Mouse (Mus musculus): ENCODE results near the gene 4930447C04Rik. TPM values are rescaled to one million over a fixed set of nuclear protein-coding genes. Genes with fewer than 3 reads are reported as not detected.

Gene 4930447C04Rik
- polyA plus RNA-seq, 1 experiment from 2014 or later, result not detected

- H3K4me3 ChIP-seq (ENCODE audit: inconsistent target), result no peak overlapping the region
- H3K27ac ChIP-seq, result no peak overlapping the region
- no peaks in the 10 kb centered on the region for H3K36me3 ChIP-seq (ENCODE audit: inconsistent target)
- 17% methylated on average over 19 of the region's 19 CpGs for WGBS (ENCODE audit: missing documents)
- H3K79me2 ChIP-seq (ENCODE audit: inconsistent target), result no peaks in the 10 kb centered on the region
These were observed 2.9 kb downstream of the 4930447C04Rik start for GRCm38 (mm10) chr12:72937537-72938120.

- WGBS (ENCODE audit: missing documents), result 39% methylated on average over 8 of the region's 8 CpGs
- no peaks in the 10 kb centered on the region for H3K79me2 ChIP-seq (ENCODE audit: inconsistent target)
- no peaks in the 10 kb centered on the region for H3K36me3 ChIP-seq (ENCODE audit: inconsistent target)
- no peak overlapping the region for H3K27ac ChIP-seq
- no peak overlapping the region for H3K4me3 ChIP-seq (ENCODE audit: inconsistent target)
These were observed 3.8 kb downstream of the 4930447C04Rik start for GRCm38 (mm10) chr12:72936751-72937150.

GRCm38 (mm10) chr12:72917159-72917993 is 23.2 kb downstream of the 4930447C04Rik start:
- no peak overlapping the region for H3K4me3 ChIP-seq (ENCODE audit: inconsistent target)
- H3K79me2 ChIP-seq (ENCODE audit: inconsistent target), result no peaks in the 10 kb centered on the region
- H3K27ac ChIP-seq, result no peak overlapping the region
- WGBS (ENCODE audit: missing documents), result 34% methylated on average over 39 of the region's 48 CpGs
- no peaks in the 10 kb centered on the region for H3K36me3 ChIP-seq (ENCODE audit: inconsistent target)

- Histone ChIP-seq H3K36me3 (ENCODE audit: inconsistent target) (no peaks in the 10 kb centered on the region), H3K79me2 (ENCODE audit: inconsistent target) (no peaks in the 10 kb centered on the region), H3K4me3 (ENCODE audit: inconsistent target) (no peak overlapping the region), H3K27ac (no peak overlapping the region)
- WGBS (ENCODE audit: missing documents), result 4% methylated on average over 19 of the region's 19 CpGs
These were observed 86.1 kb downstream of the 4930447C04Rik start for GRCm38 (mm10) chr12:72854377-72855032.

GRCm38 (mm10) chr12:72853406-72854076 is 87.0 kb downstream of the 4930447C04Rik start:
- WGBS (ENCODE audit: missing documents), result 37% methylated on average over 13 of the region's 13 CpGs

GRCm38 (mm10) chr12:72852264-72852663 is 88.3 kb downstream of the 4930447C04Rik start:
- WGBS (ENCODE audit: missing documents), result 90% methylated on average over 6 of the region's 6 CpGs
- Histone ChIP-seq H3K27ac (no peak overlapping the region), H3K4me3 (ENCODE audit: inconsistent target) (no peak overlapping the region), H3K79me2 (ENCODE audit: inconsistent target) (no peaks in the 10 kb centered on the region), H3K36me3 (ENCODE audit: inconsistent target) (no peaks in the 10 kb centered on the region)

More at GRCm38 (mm10) chr12:72853406-72854076, 87.0 kb downstream of the 4930447C04Rik start:
- H3K36me3 ChIP-seq (ENCODE audit: inconsistent target), result no peaks in the 10 kb centered on the region
- H3K79me2 ChIP-seq (ENCODE audit: inconsistent target), result no peaks in the 10 kb centered on the region
- no peak overlapping the region for H3K4me3 ChIP-seq (ENCODE audit: inconsistent target)
- H3K27ac ChIP-seq, result no peak overlapping the region

GRCm38 (mm10) chr12:72850146-72850545 is 90.4 kb downstream of the 4930447C04Rik start:
- H3K79me2 ChIP-seq (ENCODE audit: inconsistent target), result no peaks in the 10 kb centered on the region
- no peak overlapping the region for H3K4me3 ChIP-seq (ENCODE audit: inconsistent target)
- no peaks in the 10 kb centered on the region for H3K36me3 ChIP-seq (ENCODE audit: inconsistent target)
- WGBS (ENCODE audit: missing documents), result 87% methylated on average over 9 of the region's 9 CpGs
- H3K27ac ChIP-seq, result no peak overlapping the region

GRCm38 (mm10) chr12:72847725-72848124 is 92.8 kb downstream of the 4930447C04Rik start:
- H3K79me2 ChIP-seq (ENCODE audit: inconsistent target), result no peaks in the 10 kb centered on the region
- 29% methylated on average over 7 of the region's 7 CpGs for WGBS (ENCODE audit: missing documents)
- no peaks in the 10 kb centered on the region for H3K36me3 ChIP-seq (ENCODE audit: inconsistent target)
- no peak overlapping the region for H3K27ac ChIP-seq
- no peak overlapping the region for H3K4me3 ChIP-seq (ENCODE audit: inconsistent target)

- H3K36me3 ChIP-seq (ENCODE audit: inconsistent target), result no peaks in the 10 kb centered on the region
- no peak overlapping the region for H3K27ac ChIP-seq
- 94% methylated on average over 10 of the region's 10 CpGs for WGBS (ENCODE audit: missing documents)
- no peak overlapping the region for H3K4me3 ChIP-seq (ENCODE audit: inconsistent target)
- no peaks in the 10 kb centered on the region for H3K79me2 ChIP-seq (ENCODE audit: inconsistent target)
These were observed 94.6 kb downstream of the 4930447C04Rik start for GRCm38 (mm10) chr12:72845946-72846345.

- peak overlapping the region; percentile 43 for H3K27ac ChIP-seq
- H3K4me3 ChIP-seq (ENCODE audit: inconsistent target), result no peak overlapping the region
- no peaks in the 10 kb centered on the region for H3K36me3 ChIP-seq (ENCODE audit: inconsistent target)
- WGBS (ENCODE audit: missing documents), result 7% methylated on average over 12 of the region's 12 CpGs
- H3K79me2 ChIP-seq (ENCODE audit: inconsistent target), result no peaks in the 10 kb centered on the region
These were observed 96.5 kb downstream of the 4930447C04Rik start for GRCm38 (mm10) chr12:72843973-72844620.

- peak overlapping the region; percentile 43; the same call in 1 of the 2 replicates for H3K27ac ChIP-seq
- H3K36me3 ChIP-seq (ENCODE audit: inconsistent target), result no peaks in the 10 kb centered on the region
- no peaks in the 10 kb centered on the region for H3K79me2 ChIP-seq (ENCODE audit: inconsistent target)
- H3K4me3 ChIP-seq (ENCODE audit: inconsistent target), result no peak overlapping the region
- 90% methylated on average over 4 of the region's 4 CpGs for WGBS (ENCODE audit: missing documents)
These were observed 97.0 kb downstream of the 4930447C04Rik start for GRCm38 (mm10) chr12:72843555-72843954.

- 90% methylated on average over 4 of the region's 4 CpGs for WGBS (ENCODE audit: missing documents)
- no peak overlapping the region for H3K4me3 ChIP-seq (ENCODE audit: inconsistent target)
- H3K79me2 ChIP-seq (ENCODE audit: inconsistent target), result no peaks in the 10 kb centered on the region
- no peak overlapping the region for H3K27ac ChIP-seq
- H3K36me3 ChIP-seq (ENCODE audit: inconsistent target), result no peaks in the 10 kb centered on the region
These were observed 97.4 kb downstream of the 4930447C04Rik start for GRCm38 (mm10) chr12:72843135-72843534.

GRCm38 (mm10) chr12:72841500-72841899 is 99.1 kb downstream of the 4930447C04Rik start:
- no peak overlapping the region for H3K27ac ChIP-seq
- H3K79me2 ChIP-seq (ENCODE audit: inconsistent target), result no peaks in the 10 kb centered on the region
- no peaks in the 10 kb centered on the region for H3K36me3 ChIP-seq (ENCODE audit: inconsistent target)
- H3K4me3 ChIP-seq (ENCODE audit: inconsistent target), result no peak overlapping the region
- 100% methylated on average over 1 of the region's 1 CpGs for WGBS (ENCODE audit: missing documents)

- H3K36me3 ChIP-seq (ENCODE audit: inconsistent target), result no peaks in the 10 kb centered on the region
- no peak overlapping the region for H3K4me3 ChIP-seq (ENCODE audit: inconsistent target)
- 84% methylated on average over 4 of the region's 4 CpGs for WGBS (ENCODE audit: missing documents)
- no peak overlapping the region for H3K27ac ChIP-seq
- H3K79me2 ChIP-seq (ENCODE audit: inconsistent target), result no peaks in the 10 kb centered on the region
These were observed 103.3 kb downstream of the 4930447C04Rik start for GRCm38 (mm10) chr12:72837302-72837701.
